Mouse (Mus musculus) cerebellum, adult (tissue): ENCODE measurements around the gene Nif3l1.

Experiments used
- ATAC-seq: cut with Nextera tagmentation; 2 replicates; pipeline ENCODE4 v1.9.2; 2017; ENCODE audit warnings: mild to moderate bottlenecking, moderate library complexity, mixed read lengths; ENCODE audit not compliant: insufficient number of reproducible peaks, low FRiP score, low TSS enrichment

Nif3l1 gene

GRCm38 (mm10) chr1:58445143-58445722 lies at the start of gene Nif3l1, which contains the start of gene Ppil3:
Gene Nif3l1, plus strand, starts transcription at chr1:58445151.
Gene Ppil3, minus strand, starts transcription at chr1:58445486.
- peak; percentile 95 for ATAC-seq

DNA sequence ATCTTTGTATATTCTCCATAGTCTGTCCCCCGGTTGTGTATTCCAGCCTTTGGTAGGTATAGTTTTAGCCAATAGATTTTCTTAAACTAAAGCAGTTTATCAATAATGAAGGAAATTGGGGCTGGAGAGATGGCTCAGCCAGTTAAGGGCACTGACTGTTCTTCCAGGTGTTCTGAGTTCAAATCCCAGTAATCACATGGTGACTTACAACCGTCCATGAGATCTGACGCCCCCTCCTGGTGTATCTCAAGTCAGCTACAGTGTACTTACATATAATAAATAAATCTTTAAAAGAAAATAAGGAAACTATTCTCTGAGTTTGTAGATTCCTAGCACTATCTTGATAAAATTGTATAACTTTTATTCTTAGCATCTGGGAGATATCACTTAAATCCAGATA lies 49.6 kb upstream of the Nif3l1 start:
- ATAC-seq = no peak

GRCm38 (mm10) chr1:58396179-58396578 lies 48.8 kb upstream of the Nif3l1 start:
- no peak for ATAC-seq

DNA sequence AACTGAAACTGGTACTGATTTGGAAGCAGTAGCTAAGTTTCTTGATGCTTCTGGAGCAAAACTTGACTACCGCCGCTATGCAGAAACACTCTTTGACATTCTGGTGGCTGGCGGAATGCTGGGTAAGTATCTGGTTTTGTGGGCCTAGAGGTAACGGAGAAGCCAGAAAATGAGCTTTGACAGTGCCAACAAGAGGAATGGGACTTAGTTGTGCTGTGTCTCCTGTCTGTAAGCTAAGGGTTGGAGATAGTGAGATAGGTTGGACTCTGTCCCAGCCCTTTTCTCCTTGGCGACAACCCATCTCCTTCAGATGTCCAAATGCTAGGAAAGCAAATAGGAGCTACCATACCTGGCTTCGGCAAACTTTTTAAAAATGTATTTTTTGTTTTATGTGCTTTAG lies 47.2 kb upstream of the Nif3l1 start:
- no peak for ATAC-seq

GRCm38 (mm10) chr1:58401396-58401795 lies 43.6 kb upstream of the Nif3l1 start:
- ATAC-seq = no peak

DNA sequence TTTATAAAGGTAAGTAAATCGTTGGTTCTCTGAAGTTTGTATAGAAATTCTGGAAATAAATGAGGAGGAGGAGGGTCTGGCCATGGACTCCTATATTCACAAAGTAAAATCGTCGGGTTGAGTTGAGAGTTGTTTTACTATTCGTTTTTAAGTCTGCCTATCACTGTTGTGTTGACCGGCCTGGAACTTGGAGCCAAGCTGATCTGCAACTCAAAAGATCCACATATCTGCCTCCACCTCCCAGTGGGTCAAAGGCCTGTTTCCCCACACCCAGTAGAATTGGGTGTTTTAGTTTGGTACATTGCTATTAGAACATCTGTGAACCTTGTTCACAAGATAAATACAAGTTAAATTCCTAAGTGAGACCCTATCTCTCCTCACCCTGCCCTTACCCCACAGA lies 41.2 kb upstream of the Nif3l1 start:
- ATAC-seq = no peak

- ATAC-seq = no peak
Measured at GRCm38 (mm10) chr1:58407321-58407720, 37.6 kb upstream of the Nif3l1 start.

DNA sequence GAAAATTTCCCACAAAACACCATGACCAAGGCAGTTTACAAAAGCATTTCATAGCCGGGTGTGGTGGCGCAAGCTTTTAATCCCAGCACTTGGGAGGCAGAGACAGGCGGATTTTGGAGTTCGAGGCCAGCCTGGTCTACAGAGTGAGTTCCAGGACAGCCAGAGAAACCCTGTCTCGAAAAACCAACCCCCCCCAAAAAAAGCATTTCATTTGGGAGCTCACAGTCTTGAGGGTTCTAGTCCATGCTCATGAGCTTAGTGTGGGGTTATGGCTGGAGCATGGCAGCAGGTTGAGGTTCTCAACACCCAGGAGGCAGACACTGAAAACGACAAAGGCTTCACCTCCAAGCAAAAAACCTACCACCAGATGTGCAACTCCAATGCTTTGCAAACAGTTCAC lies 36.8 kb upstream of the Nif3l1 start:
- no peak for ATAC-seq

- no peak for ATAC-seq
Measured at GRCm38 (mm10) chr1:58409553-58410197, 35.3 kb upstream of the Nif3l1 start.

DNA sequence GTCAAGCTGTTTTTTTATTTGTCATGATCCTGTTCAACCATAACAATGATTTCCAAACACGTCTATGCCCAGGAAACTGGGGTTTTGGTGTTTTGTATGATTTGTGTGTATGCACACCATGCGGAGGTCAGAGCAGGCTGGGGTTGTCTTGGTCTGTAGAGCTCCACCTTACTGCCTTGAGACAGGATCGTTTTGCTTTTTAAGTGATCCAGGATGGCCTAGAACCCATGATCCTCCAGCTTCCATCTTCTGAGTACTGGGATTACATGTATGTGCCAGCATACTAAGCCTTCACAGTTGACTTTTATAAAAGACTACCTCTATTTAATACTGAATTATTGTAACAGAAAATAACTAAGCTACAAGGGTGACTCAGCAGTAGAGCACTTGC lies 34.8 kb upstream of the Nif3l1 start:
- no peak for ATAC-seq

DNA sequence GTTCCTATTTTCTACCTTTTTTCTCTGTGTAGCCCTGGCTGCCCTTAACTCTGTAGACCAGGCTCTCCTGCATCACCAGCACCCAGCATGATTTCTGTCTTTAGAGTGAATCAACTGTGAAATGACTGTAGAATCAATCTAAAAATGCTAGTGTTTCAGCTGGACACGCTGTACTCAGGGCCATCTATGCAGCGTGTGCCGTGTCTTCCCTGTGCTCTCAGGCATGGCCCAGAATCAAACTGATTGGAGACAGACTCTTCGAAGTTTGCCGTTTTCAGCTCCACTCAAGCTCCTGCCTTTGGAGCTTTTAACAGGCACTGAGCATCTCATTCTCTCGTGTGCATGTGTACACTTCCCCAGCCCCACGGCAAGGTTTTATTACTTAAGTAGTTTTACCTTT lies 34.2 kb upstream of the Nif3l1 start:
- ATAC-seq = no peak

DNA sequence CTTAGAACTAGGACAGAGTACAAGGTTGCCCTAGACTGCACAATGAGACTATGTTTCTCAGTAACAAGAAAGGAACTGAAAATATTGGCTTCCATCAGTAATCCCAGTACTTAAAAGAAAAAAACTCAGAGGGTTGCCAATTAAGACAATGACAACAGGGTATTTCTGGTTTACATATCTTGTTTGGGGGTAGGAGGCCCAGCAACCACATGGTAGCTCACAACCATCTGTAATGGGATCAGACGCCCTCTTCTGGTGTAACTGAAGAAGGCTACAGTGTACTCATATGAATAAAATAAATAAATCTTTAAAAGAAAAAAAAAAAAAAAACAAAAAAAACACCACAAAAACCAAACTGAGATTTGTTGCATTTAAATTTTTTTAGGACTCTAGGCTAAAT lies 29.5 kb upstream of the Nif3l1 start:
- no peak for ATAC-seq

GRCm38 (mm10) chr1:58416048-58416447 lies 28.9 kb upstream of the Nif3l1 start:
- no peak for ATAC-seq

DNA sequence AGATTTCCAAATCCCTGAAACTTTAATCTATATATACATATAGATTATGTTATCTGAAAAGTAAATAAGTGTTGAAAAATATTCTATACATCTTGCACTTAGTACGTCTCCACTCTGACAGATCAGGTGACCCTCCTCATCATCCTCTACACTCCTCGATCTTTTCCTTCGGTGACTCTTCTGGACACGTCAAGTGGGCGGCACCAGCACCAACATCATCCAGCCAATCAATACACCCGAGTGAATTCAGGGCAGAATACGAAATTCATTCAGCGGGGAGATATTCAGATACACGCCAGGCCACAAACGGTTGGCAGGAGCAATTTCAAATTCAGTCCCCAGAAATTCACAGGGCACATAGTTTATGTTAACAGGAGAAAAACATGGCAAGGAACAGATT lies 24.9 kb upstream of the Nif3l1 start:
- ATAC-seq = no peak

- ATAC-seq = no peak
Measured at GRCm38 (mm10) chr1:58420961-58421360, 24.0 kb upstream of the Nif3l1 start.

- ATAC-seq = 0 out of 2 replicates have a peak, but pooled peaks have one; percentile 13
Measured at GRCm38 (mm10) chr1:58422879-58423278, 22.1 kb upstream of the Nif3l1 start.

- peak; percentile 90 for ATAC-seq
Measured at GRCm38 (mm10) chr1:58423371-58424248, 21.3 kb upstream of the Nif3l1 start, which contains the start of gene Clk1. Gene Clk1, minus strand, starts transcription at chr1:58424066.

- no peak for ATAC-seq
Measured at GRCm38 (mm10) chr1:58424551-58424950, 20.4 kb upstream of the Nif3l1 start.

- ATAC-seq = no peak
Measured at GRCm38 (mm10) chr1:58444691-58445090, 260 bp upstream of the Nif3l1 start.

- ATAC-seq = no peak
Measured at GRCm38 (mm10) chr1:58445861-58446260, 910 bp downstream of the Nif3l1 start.

DNA sequence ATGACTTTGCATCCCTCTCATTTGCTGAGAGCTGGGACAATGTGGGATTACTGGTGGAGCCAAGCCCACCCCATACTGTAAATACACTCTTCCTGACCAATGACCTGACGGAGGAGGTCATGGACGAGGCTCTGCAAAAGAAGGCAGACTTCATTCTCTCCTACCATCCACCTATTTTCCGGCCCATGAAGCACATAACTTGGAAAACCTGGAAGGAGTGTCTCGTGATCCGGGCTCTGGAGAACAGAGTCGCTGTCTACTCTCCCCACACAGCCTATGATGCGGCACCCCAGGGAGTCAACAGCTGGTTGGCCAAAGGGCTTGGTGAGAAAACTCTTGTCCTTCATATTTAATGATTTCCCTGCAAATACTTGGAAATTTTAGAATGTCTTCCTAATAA lies 2.8 kb downstream of the Nif3l1 start:
- ATAC-seq = no peak
